Mouse (Mus musculus) liver, adult 2 months (tissue): Measurements from ENCODE around the gene Trappc12. TPM values are rescaled to one million over a fixed set of nuclear protein-coding genes. Genes with fewer than 3 reads are reported as not detected.

ENCODE experiments used
- DNase-seq: peaks from one replicate; pipeline ENCODE4 v3.0.0-alpha.2; 2011; ENCODE audit warnings: low read depth, low spot score; ENCODE audit errors: extremely low read depth
- H3K27ac ChIP-seq: fragments of 200-500 bp; replicated peaks from 2 replicates; pipeline ENCODE4 v1.5.1; 2012; ENCODE audit warnings: low read depth, mild to moderate bottlenecking, control low read depth, inconsistent platforms, low read length; ENCODE audit not compliant: insufficient read depth
- H3K27me3 ChIP-seq: fragments of 200-500 bp; 2 replicates; pipeline ENCODE4 v1.6.1; 2012; ENCODE audit warnings: mild to moderate bottlenecking, moderate library complexity, low read length, inconsistent platforms; ENCODE audit not compliant: control insufficient read depth, insufficient read depth
- H3K36me3 ChIP-seq: fragments of 200-500 bp; 2 replicates; pipeline ENCODE4 v1.6.1; 2012; ENCODE audit warnings: low read length, inconsistent platforms; ENCODE audit not compliant: control insufficient read depth, insufficient read depth
- H3K4me1 ChIP-seq: fragments of 200-500 bp; 2 replicates; pipeline ENCODE4 v1.6.1; 2011; ENCODE audit warnings: low read length; ENCODE audit not compliant: control insufficient read depth, insufficient read depth
- H3K4me3 ChIP-seq: fragments of 200-500 bp; 2 replicates; pipeline ENCODE4 v1.5.1; 2011; ENCODE audit warnings: low read depth, mild to moderate bottlenecking, control low read depth, low read length, moderate library complexity; ENCODE audit not compliant: insufficient read depth
- H3K79me2 ChIP-seq: fragments of 200-500 bp; 2 replicates; pipeline ENCODE4 v1.6.1; 2012; ENCODE audit warnings: inconsistent platforms, mild to moderate bottlenecking, low read length, moderate library complexity; ENCODE audit not compliant: control insufficient read depth, insufficient read depth
- H3K9ac ChIP-seq: fragments of 200-500 bp; 2 replicates; pipeline ENCODE4 v1.6.1; 2012; ENCODE audit warnings: low read depth, mild to moderate bottlenecking, control low read depth, inconsistent platforms, low read length
- CTCF ChIP-seq: fragments of 200-500 bp; IDR thresholded peaks from 2 replicates; pipeline ENCODE4 v1.5.1; 2011; ENCODE audit warnings: low read depth, low read length, control low read depth
- POLR2A ChIP-seq: fragments of 200-500 bp; IDR thresholded peaks from 2 replicates; pipeline ENCODE4 v1.6.1; 2011; ENCODE audit warnings: low read length, control low read depth; ENCODE audit not compliant: insufficient read depth; ENCODE audit errors: extremely low read depth
- WGBS: fragments of 180-500 bp; shearing (Covaris S2); methylation state at CpG from one replicate; pipeline ENCODE4 v1.1.7; 2018; 5-methylcytosine and 5-hydroxymethylcytosine counted together
- polyA plus RNA-seq: library from polyadenylated mRNA; depleted of rRNA; stranded (reverse); fragments of >200 nt; gene quantifications from 2 replicates; pipeline ENCODE4 v1.2.3, GENCODE M21; 2012
- total RNA-seq: library from RNA; depleted of rRNA; stranded (reverse); fragments of >200 nt; gene quantifications from 2 replicates; pipeline ENCODE4 v1.2.3, GENCODE M21; 2014

Gene Trappc12
- total and polyA plus RNA-seq, 2 experiments, result 14.3 to 18.1 TPM

DNA sequence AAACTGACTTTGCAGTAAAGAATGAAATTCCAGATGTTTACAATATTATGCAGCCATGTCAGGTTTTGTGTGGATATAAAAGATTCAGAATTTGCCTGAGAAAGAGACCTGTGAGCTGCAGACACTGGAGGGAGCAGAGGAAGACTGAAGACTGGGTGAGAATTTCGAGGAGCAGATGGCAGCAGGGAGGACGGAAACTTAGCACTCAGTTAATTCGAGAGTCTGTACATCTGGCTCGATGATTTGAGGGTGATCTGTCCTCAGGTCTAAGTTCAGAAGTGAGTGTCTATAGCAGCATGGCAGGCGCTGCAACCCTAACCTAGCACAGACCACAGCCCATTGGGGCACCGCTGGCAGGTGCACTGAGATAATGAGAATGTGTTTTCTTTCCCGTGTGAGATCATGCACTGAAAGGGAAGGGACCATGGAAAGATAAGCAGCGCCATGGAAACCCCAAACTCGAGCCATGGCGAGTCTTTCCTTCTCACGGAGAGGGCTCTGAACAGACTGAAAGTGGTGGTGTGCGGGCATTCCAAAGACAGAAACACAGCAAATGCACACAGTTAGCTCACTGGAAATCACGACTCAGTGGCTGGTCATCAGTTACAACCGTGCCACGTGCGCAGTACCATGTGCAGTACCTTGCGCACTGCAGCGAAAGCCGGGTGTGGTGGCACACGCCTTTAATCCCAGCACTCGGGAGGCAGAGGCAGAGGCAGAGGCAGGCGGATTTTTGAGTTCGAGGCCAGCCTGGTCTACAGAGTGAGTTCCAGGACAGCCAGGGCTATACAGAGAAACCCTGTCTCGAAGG lies 35.2 kb downstream of the Trappc12 start:
- Histone ChIP-seq H3K4me1 (no peaks in the 10 kb centered on the region), H3K4me3 (no peak overlapping the region), H3K79me2 (no peaks in the 10 kb centered on the region), H3K9ac (no peak overlapping the region), H3K27me3 (no peaks in the 10 kb centered on the region), H3K27ac (no peak overlapping the region), H3K36me3 (peaks cover 11% of the 10 kb centered on the region; the same call in 1 of the 2 replicates)
- TF ChIP-seq POLR2A (no peak), CTCF (no peak)
- WGBS, result 92% methylated on average over 24 of the region's 24 CpGs
- DNase-seq, result no peak

DNA sequence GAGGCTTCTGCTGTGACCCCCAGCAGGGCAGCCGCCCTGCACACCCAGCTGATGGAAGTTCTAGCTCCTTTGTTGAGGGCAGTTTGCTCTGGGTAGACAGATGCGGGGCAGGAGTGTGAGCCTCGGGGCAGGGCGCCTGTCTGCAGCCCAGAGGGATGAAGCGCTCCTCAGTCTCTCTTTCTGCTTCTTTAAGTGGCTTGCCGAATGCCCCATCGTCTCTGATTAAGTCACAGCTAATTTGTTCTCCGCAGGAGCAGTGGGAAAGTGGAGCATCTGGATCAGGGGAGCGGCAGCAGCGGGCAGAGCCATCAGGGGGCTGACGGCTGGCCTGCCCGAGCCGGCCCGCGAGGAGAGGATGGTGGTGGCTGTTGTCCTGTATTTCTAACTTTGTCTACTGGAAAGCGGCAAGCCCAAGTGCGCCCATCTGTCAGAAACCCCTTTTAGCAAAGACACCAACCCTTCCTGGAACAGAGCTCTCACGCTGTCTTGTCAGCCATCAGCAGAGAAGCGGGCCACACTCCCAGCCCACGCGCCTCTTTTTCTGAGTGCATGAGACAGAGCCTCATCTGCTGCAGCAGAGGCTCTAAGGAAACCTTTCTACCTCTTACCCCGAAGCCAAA lies 39.6 kb downstream of the Trappc12 start:
- Histone ChIP-seq H3K4me3 (no peak overlapping the region), H3K27me3 (no peaks in the 10 kb centered on the region), H3K36me3 (peaks cover 8% of the 10 kb centered on the region; the same call in 1 of the 2 replicates), H3K79me2 (no peaks in the 10 kb centered on the region), H3K4me1 (no peaks in the 10 kb centered on the region), H3K27ac (no peak overlapping the region), H3K9ac (no peak overlapping the region)
- TF ChIP-seq POLR2A (no peak), CTCF (no peak)
- WGBS, result 93% methylated on average over 22 of the region's 22 CpGs
- no peak for DNase-seq

DNA sequence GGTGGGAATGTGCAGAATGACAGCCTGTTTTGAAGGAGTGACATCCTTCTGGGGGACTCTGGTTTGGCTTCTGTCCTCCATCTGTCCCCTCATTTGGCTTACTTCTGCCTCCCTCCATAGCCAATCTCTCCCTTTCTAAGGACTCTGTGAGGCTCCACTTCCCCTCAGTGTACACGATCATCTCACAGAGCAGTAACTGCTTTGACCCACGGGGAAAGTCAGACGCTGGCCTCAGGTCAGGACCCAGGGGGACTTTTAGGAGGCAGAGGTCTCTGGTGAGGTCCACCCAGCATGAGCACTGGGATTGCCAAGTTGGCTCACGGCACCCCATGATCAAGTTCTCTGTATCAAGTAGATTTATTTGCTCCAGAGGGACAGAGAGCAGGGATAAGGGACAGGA lies 42.1 kb downstream of the Trappc12 start:
- Histone ChIP-seq H3K27me3 (no peaks in the 10 kb centered on the region), H3K9ac (no peak overlapping the region), H3K4me3 (no peak overlapping the region), H3K36me3 (peaks cover 8% of the 10 kb centered on the region; the same call in 1 of the 2 replicates), H3K79me2 (no peaks in the 10 kb centered on the region), H3K27ac (no peak overlapping the region), H3K4me1 (peaks cover 5% of the 10 kb centered on the region)
- no peak for TF ChIP-seq CTCF
- no peak for TF ChIP-seq POLR2A
- 87% methylated on average over 4 of the region's 4 CpGs for WGBS
- no peak for DNase-seq

DNA sequence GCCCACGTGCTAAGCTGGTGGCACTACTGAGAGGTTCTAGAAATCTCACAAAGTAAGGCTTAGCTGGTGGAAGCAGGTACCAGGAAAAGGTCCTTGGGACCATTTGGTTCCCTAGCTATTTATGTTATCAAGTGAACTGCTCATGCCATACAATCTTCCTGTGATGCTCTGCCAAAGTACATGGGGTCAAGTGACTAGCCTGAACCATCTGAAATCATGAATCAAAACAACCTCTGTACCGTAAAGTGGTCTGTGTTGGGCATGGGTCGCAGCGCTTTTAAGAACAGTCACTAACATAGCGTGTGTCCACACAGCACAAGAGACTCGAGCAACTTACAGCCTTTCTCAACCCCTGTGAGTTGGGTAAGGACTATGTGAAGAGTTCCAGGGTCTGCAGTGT lies 45.1 kb downstream of the Trappc12 start:
- Histone ChIP-seq H3K4me3 (no peak overlapping the region), H3K4me1 (peaks cover 5% of the 10 kb centered on the region), H3K9ac (no peak overlapping the region), H3K27ac (no peak overlapping the region), H3K27me3 (no peaks in the 10 kb centered on the region), H3K36me3 (no peaks in the 10 kb centered on the region; the same call in 1 of the 2 replicates), H3K79me2 (no peaks in the 10 kb centered on the region)
- DNase-seq, result peak; percentile 54
- TF ChIP-seq CTCF, result no peak
- TF ChIP-seq POLR2A, result no peak
- WGBS, result 78% methylated on average over 6 of the region's 6 CpGs

- peak; percentile 65 for DNase-seq
Measured at GRCm38 (mm10) chr12:28704381-28704780, 45.9 kb downstream of the Trappc12 start.

DNA sequence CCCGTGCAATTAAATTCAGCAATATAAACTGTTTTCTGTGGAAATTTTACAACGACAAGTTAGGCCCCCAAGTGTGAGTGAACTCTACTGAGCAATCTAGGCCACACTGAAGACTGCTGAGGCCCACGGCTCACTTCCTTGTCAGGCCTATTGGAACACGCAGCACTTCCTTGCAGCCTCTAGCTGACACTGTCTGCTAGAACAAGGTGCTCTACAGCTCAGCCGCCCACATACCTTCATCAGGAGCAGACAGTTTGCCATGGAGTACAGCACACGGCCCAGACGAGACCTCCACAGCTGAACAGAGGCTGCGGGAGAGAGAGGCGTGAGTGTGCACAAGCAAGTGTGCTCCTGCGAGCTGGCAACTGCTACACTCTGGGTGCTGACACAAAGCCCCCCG lies 49.0 kb downstream of the Trappc12 start:
- H3K79me2 ChIP-seq, result no peaks in the 10 kb centered on the region
- no peak overlapping the region for H3K9ac ChIP-seq
- H3K27me3 ChIP-seq, result no peaks in the 10 kb centered on the region
- DNase-seq, result no peak
- no peak overlapping the region for H3K4me3 ChIP-seq
- H3K27ac ChIP-seq, result no peak overlapping the region
- peaks cover 21% of the 10 kb centered on the region for H3K4me1 ChIP-seq
- H3K36me3 ChIP-seq, result no peaks in the 10 kb centered on the region
- WGBS, result 85% methylated on average over 11 of the region's 11 CpGs
- TF ChIP-seq POLR2A (no peak), CTCF (no peak)

More at GRCm38 (mm10) chr12:28704381-28704780, 45.9 kb downstream of the Trappc12 start:
- H3K4me3 ChIP-seq, result no peak overlapping the region
- H3K79me2 ChIP-seq, result no peaks in the 10 kb centered on the region
- H3K27ac ChIP-seq, result no peak overlapping the region
- peaks cover 7% of the 10 kb centered on the region for H3K4me1 ChIP-seq
- TF ChIP-seq CTCF, result peak; percentile 33
- TF ChIP-seq POLR2A, result no peak
- no peaks in the 10 kb centered on the region for H3K27me3 ChIP-seq
- no peaks in the 10 kb centered on the region for H3K36me3 ChIP-seq
- WGBS, result 20% methylated on average over 12 of the region's 12 CpGs
- no peak overlapping the region for H3K9ac ChIP-seq
